Mouse (Mus musculus) lung, postnatal 0 days (tissue): ENCODE measurements around the gene Laptm5. TPM values are rescaled to one million over a fixed set of nuclear protein-coding genes. Genes with fewer than 3 reads are reported as not detected.

Source experiments
- ATAC-seq: fragments of 200-750 bp; cut with Nextera tagmentation; 2 replicates; pipeline ENCODE4 v1.8.0; 2017; ENCODE audit warnings: moderate library complexity
- DNase-seq: peaks from one replicate; pipeline ENCODE4 v3.0.0-alpha.2; 2016; ENCODE audit warnings: low spot score
- H3K27ac ChIP-seq: fragments of 300-500 bp; sonication (generic); 2 replicates; pipeline ENCODE4 v1.5.1; 2014; ENCODE audit warnings: antibody characterized with exemption, mild to moderate bottlenecking, low read length, mixed read lengths
- H3K27me3 ChIP-seq: fragments of 300-500 bp; sonication (generic); replicated peaks from 2 replicates; pipeline ENCODE4 v1.6.1; 2014; ENCODE audit warnings: low read length, mixed read lengths; ENCODE audit not compliant: insufficient read depth
- H3K36me3 ChIP-seq: fragments of 300-500 bp; sonication (generic); 2 replicates; pipeline ENCODE4 v1.6.1; 2014; ENCODE audit warnings: low read length, mixed read lengths; ENCODE audit not compliant: insufficient read depth
- H3K4me1 ChIP-seq: fragments of 300-500 bp; sonication (generic); 2 replicates; pipeline ENCODE4 v1.6.1; 2014; ENCODE audit warnings: antibody characterized with exemption, low read depth, low read length, mixed read lengths; ENCODE audit not compliant: insufficient read depth
- H3K4me2 ChIP-seq: fragments of 300-500 bp; sonication (generic); replicated peaks from 2 replicates; pipeline ENCODE4 v1.6.1; 2014; ENCODE audit warnings: low read depth, mild to moderate bottlenecking, low read length, moderate library complexity, mixed read lengths
- H3K4me3 ChIP-seq: fragments of 300-500 bp; sonication (generic); 2 replicates; pipeline ENCODE4 v1.5.1; 2014; ENCODE audit warnings: low read depth, low read length
- H3K9ac ChIP-seq: fragments of 300-500 bp; sonication (generic); replicated peaks from 2 replicates; pipeline ENCODE4 v1.6.1; 2014; ENCODE audit warnings: low read depth, mild to moderate bottlenecking
- H3K9me3 ChIP-seq: fragments of 300-500 bp; sonication (generic); 2 replicates; pipeline ENCODE4 v1.6.1; 2016; ENCODE audit warnings: low read length, mixed read lengths
- CTCF ChIP-seq: IDR thresholded peaks from 2 replicates; pipeline ENCODE4 v1.5.1; 2016; ENCODE audit warnings: antibody characterized with exemption, mild to moderate bottlenecking
- EP300 ChIP-seq: IDR thresholded peaks from 2 replicates; pipeline ENCODE4 v1.6.1; 2016; ENCODE audit warnings: antibody characterized with exemption, mild to moderate bottlenecking, control low read depth
- WGBS: fragments of 180-500 bp; shearing (Covaris S2); extraction: QIAGEN DNeasy Blood & Tissue Kit; methylation state at CpG from one replicate; pipeline ENCODE4 v1.1.7; 2014; 5-methylcytosine and 5-hydroxymethylcytosine counted together
- polyA plus RNA-seq: library from polyadenylated mRNA; unstranded; fragments of >200 nt; fragmentation: Nextera tagmentation; extraction: Ambion mirVana; gene quantifications from 2 replicates; pipeline ENCODE4 v1.2.1, GENCODE M21; 2015

Gene Laptm5
- 88.8 and 98.8 TPM in 2 replicates for polyA plus RNA-seq

GRCm38 (mm10) chr4:130913077-130913476 is at the start of gene Laptm5:
Laptm5 (plus strand) TSS chr4:130913125.
- peak; percentile 44 for ATAC-seq
- Histone ChIP-seq H3K4me1 (no peaks in the 10 kb centered on the region), H3K9ac (no peak within 1 kb of the TSS), H3K36me3 (no peaks in the 10 kb centered on the region), H3K27me3 (no peaks in the 10 kb centered on the region), H3K4me2 (no peak within 1 kb of the TSS), H3K27ac (peak within 1 kb of the TSS; percentile 54; the same call in 1 of the 2 replicates), H3K4me3 (peak within 1 kb of the TSS; percentile 2; the same call in 1 of the 2 replicates), H3K9me3 (no peaks in the 10 kb centered on the region)
- DNase-seq: peak; percentile 40
- WGBS: 57% methylated on average over 11 of the region's 11 CpGs
- TF ChIP-seq CTCF (no peak), EP300 (no peak)

- H3K36me3 ChIP-seq: no peaks in the 10 kb centered on the region
- H3K27me3 ChIP-seq: peaks cover 4% of the 10 kb centered on the region; the same call in 1 of the 2 replicates
- H3K4me2 ChIP-seq: no peak overlapping the region
- ATAC-seq (no peak), DNase-seq (no peak)
- H3K9ac ChIP-seq: no peak overlapping the region
- no peaks in the 10 kb centered on the region; the same call in 1 of the 2 replicates for H3K4me1 ChIP-seq
- no peak overlapping the region for H3K27ac ChIP-seq
- H3K9me3 ChIP-seq: no peaks in the 10 kb centered on the region
- WGBS: 48% methylated on average over 6 of the region's 9 CpGs
- no peak overlapping the region for H3K4me3 ChIP-seq
- TF ChIP-seq CTCF: no peak
Observed at GRCm38 (mm10) chr4:130865460-130865859, 47.5 kb upstream of the Laptm5 start.

- Histone ChIP-seq H3K4me2 (no peak overlapping the region), H3K9ac (no peak overlapping the region), H3K36me3 (no peaks in the 10 kb centered on the region), H3K4me1 (no peaks in the 10 kb centered on the region; the same call in 1 of the 2 replicates), H3K27ac (no peak overlapping the region), H3K4me3 (no peak overlapping the region), H3K27me3 (peaks cover 4% of the 10 kb centered on the region; the same call in 1 of the 2 replicates), H3K9me3 (no peaks in the 10 kb centered on the region)
- 35% methylated on average over 8 of the region's 8 CpGs for WGBS
- ATAC-seq: no peak
- TF ChIP-seq CTCF: no peak
- no peak for DNase-seq
Observed at GRCm38 (mm10) chr4:130865901-130866371, 47.0 kb upstream of the Laptm5 start.

- DNase-seq (no peak), ATAC-seq (no peak)
- Histone ChIP-seq H3K36me3 (no peaks in the 10 kb centered on the region), H3K27ac (no peak overlapping the region), H3K27me3 (no peaks in the 10 kb centered on the region), H3K4me1 (no peaks in the 10 kb centered on the region), H3K9me3 (no peaks in the 10 kb centered on the region), H3K4me2 (no peak overlapping the region), H3K4me3 (no peak overlapping the region), H3K9ac (no peak overlapping the region)
- WGBS: 53% methylated on average over 6 of the region's 6 CpGs
- no peak for TF ChIP-seq EP300
- no peak for TF ChIP-seq CTCF
Observed at GRCm38 (mm10) chr4:130867940-130868339, 45.0 kb upstream of the Laptm5 start.

GRCm38 (mm10) chr4:130868803-130869202 is 44.1 kb upstream of the Laptm5 start:
- 37% methylated on average over 5 of the region's 5 CpGs for WGBS
- TF ChIP-seq CTCF (peak; percentile 38), EP300 (no peak)

GRCm38 (mm10) chr4:130872414-130872813 is 40.5 kb upstream of the Laptm5 start:
- 57% methylated on average over 11 of the region's 11 CpGs for WGBS
- H3K27me3 ChIP-seq: no peaks in the 10 kb centered on the region
- no peaks in the 10 kb centered on the region for H3K9me3 ChIP-seq
- H3K9ac ChIP-seq: no peak overlapping the region
- no peak overlapping the region for H3K27ac ChIP-seq
- H3K4me3 ChIP-seq: no peak overlapping the region
- no peak for DNase-seq
- TF ChIP-seq EP300 (no peak), CTCF (no peak)
- H3K36me3 ChIP-seq: no peaks in the 10 kb centered on the region
- no peak overlapping the region for H3K4me2 ChIP-seq
- no peak for ATAC-seq
- peaks cover 3% of the 10 kb centered on the region; the same call in 1 of the 2 replicates for H3K4me1 ChIP-seq

More at GRCm38 (mm10) chr4:130868803-130869202, 44.1 kb upstream of the Laptm5 start:
- Histone ChIP-seq H3K27me3 (no peaks in the 10 kb centered on the region), H3K9ac (no peak overlapping the region), H3K27ac (no peak overlapping the region), H3K4me1 (no peaks in the 10 kb centered on the region), H3K4me3 (no peak overlapping the region), H3K36me3 (no peaks in the 10 kb centered on the region), H3K4me2 (no peak overlapping the region), H3K9me3 (no peaks in the 10 kb centered on the region)
- DNase-seq: no peak
- no peak for ATAC-seq

GRCm38 (mm10) chr4:130873440-130873839 is 39.5 kb upstream of the Laptm5 start:
- Histone ChIP-seq H3K4me2 (no peak overlapping the region), H3K36me3 (no peaks in the 10 kb centered on the region), H3K9me3 (no peaks in the 10 kb centered on the region), H3K4me3 (no peak overlapping the region), H3K4me1 (peaks cover 3% of the 10 kb centered on the region; the same call in 1 of the 2 replicates), H3K27me3 (no peaks in the 10 kb centered on the region), H3K27ac (no peak overlapping the region), H3K9ac (no peak overlapping the region)
- 78% methylated on average over 5 of the region's 5 CpGs for WGBS
- DNase-seq (no peak), ATAC-seq (no peak)
- TF ChIP-seq EP300: no peak
- peak; percentile 37 for TF ChIP-seq CTCF
